Mouse (Mus musculus): Measurements from ENCODE around the gene Plod1. TPM values are rescaled to one million over a fixed set of nuclear protein-coding genes. Genes with fewer than 3 reads are reported as not detected.
A peak's percentile ranks its signal among the peaks of the same experiment; 100 is the strongest.

The Plod1 gene
- total RNA-seq, 2 experiments from 2014 or later, result 10.5 to 22.9 TPM

GRCm38 (mm10) chr4:147938148-147939096, 1.9 kb upstream of the Plod1 start:
- ATAC-seq (ENCODE audit: poor library complexity, severe bottlenecking), result no peak

- no peak for ATAC-seq (ENCODE audit: poor library complexity, severe bottlenecking)
Measured at GRCm38 (mm10) chr4:147937486-147937885, 919 bp upstream of the Plod1 start.

- no peak for ATAC-seq (ENCODE audit: poor library complexity, severe bottlenecking)
Measured at GRCm38 (mm10) chr4:147937021-147937420, 454 bp upstream of the Plod1 start.

DNA sequence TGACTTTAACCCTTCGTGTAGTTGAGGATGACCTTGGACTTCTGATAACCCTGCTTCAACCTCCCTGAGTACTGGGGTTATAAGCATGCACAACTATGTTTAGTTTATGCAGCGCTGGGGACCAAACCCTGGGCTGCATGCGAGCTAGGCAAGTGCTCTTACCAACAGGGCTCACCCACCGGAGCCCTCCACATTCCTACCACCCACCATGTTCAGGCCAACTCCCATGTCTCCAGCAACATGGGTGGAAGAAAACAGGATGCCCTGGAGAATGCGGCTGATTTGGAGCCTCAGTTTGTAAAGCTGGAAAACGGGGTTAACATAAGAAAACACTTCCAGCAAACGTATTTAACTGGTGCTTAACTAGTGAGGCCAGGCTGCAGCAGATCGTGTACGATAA, 663 bp downstream of the Plod1 start:
- no peak for ATAC-seq (ENCODE audit: poor library complexity, severe bottlenecking)

GRCm38 (mm10) chr4:147934611-147935010, 2.0 kb downstream of the Plod1 start:
- ATAC-seq (ENCODE audit: poor library complexity, severe bottlenecking), result no peak

DNA sequence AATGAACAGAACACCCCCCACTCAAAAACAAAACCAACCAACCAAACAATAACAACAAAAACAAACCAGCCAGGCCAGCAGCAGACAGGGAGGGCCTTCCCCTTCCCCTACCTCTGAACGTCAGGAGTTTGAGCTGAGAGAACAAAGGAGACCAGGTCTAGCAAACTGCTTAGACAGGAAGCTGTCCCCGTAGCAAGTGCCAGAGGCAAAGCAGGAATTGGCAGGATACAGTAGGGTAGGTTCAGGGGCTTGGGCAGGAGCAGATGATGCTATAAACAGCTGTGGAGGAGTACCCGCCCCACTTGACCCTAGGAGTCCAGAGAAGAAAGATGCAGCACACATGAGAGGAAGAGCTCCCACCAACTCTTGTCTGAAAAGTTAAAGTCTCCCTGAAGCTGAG, 2.4 kb downstream of the Plod1 start:
- ATAC-seq (ENCODE audit: poor library complexity, severe bottlenecking), result no peak

DNA sequence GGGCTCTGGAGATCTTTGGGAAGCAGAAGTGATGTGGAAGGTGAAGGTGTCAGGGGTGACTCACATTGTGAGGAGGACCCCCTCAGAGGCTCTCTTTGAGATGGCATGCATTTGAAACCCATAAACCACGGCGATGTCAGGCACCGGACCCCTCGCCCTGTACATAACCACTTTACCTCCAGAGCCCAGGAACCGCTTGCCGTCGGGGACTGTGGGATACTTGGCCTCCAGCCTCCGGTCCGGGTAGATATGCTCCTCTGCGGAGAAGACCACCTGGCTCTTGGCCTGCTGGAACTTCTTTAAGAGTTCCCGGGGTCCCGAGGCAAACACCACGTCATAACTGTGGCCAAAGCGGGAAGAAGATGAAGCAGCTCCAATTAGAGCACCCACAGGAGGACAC, 5.6 kb downstream of the Plod1 start:
- no peak for ATAC-seq (ENCODE audit: poor library complexity, severe bottlenecking)

DNA sequence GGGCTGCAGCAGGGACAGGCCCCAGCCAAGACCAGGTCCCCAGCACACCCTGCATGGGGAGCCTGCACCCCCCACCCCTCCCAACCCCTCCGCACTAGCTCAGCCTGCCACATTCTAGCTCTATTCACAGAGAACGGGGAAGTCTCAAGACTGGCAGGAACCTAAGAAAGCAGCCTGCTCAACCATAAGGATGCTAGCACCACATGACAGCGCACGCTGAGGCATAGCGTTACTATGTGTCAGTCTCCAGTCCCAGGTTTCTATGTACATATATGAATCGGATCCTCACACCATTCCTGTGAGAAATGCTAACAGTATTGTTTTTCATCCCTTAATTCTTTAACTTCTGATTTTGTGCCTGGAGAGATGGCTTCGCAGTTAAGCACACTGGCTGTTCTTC, 8.0 kb downstream of the Plod1 start:
- no peak for ATAC-seq (ENCODE audit: poor library complexity, severe bottlenecking)

DNA sequence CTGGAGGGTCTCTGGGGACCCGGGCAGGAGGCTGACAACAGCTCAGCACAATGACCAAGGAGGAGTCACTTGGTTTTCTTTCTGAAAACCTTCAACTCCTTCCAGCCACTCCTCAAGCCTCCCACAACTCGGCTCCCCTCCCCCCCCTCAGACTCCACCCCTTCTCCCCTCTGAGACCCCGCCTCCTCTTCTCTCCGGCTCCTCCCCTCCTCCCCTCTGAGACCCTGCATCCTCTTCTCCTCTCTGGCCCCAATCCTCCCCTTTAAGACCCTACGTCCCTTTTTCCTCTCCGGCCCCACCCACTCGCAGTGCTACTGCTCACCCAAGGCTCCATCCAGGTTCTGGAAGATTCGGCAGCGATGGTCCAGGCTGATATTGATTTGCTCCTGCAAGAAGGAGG, 8.4 kb downstream of the Plod1 start:
- ATAC-seq (ENCODE audit: poor library complexity, severe bottlenecking), result no peak

DNA sequence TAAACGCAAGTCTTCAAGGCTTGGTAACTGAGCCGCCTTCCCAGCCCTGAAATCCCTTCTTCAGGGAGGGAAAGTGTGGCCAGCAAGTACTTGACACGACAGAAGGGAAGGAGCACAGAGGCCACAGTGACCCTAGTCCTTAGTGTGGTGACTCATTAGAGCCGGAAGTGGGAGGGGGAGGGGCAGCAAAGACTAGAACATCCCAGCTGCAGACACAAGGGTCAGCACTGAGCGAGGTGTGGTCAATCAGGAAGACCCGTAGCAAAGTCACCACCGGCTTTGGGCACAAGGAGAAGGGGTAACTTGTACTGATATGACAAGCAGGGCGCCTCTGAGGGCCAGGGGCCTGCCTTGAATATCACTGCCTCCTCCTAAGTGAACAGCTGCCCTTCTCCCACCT, 8.9 kb downstream of the Plod1 start:
- ATAC-seq (ENCODE audit: poor library complexity, severe bottlenecking), result peak; percentile 76

GRCm38 (mm10) chr4:147922341-147922740, 14.2 kb downstream of the Plod1 start:
- ATAC-seq (ENCODE audit: poor library complexity, severe bottlenecking), result peak; percentile 36; the same call in 1 of the 2 replicates

- no peak for ATAC-seq (ENCODE audit: poor library complexity, severe bottlenecking)
Measured at GRCm38 (mm10) chr4:147920973-147921372, 15.6 kb downstream of the Plod1 start.

- ATAC-seq (ENCODE audit: poor library complexity, severe bottlenecking), result peak; percentile 85
Measured at GRCm38 (mm10) chr4:147918459-147919121, 18.0 kb downstream of the Plod1 start.

GRCm38 (mm10) chr4:147909486-147909885, 27.1 kb downstream of the Plod1 start:
- no peak for ATAC-seq (ENCODE audit: poor library complexity, severe bottlenecking)

DNA sequence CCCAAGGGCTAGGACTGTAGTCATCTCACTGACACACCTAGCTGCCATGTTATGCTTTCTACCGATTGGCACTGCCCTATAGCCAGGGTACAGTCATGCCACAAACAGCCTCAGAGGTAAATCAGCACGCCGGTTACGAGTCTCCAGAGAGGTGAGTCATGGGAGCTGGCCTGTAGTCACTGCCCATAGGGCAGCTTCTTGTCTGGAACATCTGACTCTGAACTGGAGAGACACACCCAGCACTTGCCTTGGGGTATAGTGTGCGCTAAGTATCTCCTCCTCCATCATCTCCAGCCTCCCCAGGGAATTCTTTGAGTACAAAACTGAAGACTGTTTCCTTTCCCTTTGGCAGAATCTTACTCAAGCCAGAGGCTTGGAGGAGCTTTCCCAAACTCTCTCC, 30.3 kb downstream of the Plod1 start:
- no peak for ATAC-seq (ENCODE audit: poor library complexity, severe bottlenecking)

GRCm38 (mm10) chr4:147905090-147905659, 31.4 kb downstream of the Plod1 start:
- peak; percentile 37 for ATAC-seq (ENCODE audit: poor library complexity, severe bottlenecking)

DNA sequence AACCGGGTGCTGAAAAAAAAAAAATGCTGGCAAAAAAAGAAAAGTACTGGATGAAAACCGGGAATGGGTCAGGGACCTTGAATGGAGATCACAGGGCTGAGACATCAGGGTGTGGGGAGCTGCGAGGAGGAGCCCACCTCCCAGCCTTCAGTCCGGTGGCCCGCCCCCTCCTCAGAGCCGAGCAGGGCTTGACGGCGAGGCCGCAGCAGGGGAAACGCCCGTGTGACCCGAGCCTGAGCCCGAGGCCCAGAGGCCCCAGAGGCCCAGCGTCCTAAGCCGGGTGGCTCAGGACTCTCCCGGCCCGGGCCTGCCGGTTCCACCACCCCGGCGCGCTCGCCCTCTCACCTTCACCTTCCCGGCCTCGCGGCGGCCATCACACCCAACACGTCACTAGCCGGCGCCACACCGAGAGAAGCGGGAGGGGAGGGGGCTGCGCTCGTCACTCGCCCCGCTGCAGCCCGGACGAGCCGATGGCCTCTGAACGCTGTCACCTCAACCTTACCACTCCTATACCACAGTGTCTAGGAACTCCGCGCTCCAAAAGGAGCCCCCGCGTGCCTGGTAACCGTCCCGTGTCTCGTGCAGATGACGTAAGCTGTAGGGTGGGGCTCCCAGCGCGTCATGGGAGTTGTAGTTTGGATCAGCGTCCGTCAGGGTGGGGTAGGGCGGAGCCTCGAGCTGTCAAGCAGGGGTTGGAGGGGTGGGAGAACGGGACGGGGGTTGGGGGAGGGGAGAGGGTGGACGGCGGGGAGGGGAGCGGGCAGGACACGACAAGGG, 32.1 kb downstream of the Plod1 start, which contains the start of gene Mfn2:
Gene Mfn2 (minus strand): TSS at position 392 of the 777 bp plus-strand sequence.
- peak; percentile 91 for ATAC-seq (ENCODE audit: poor library complexity, severe bottlenecking)

GRCm38 (mm10) chr4:147903601-147904000, 33.0 kb downstream of the Plod1 start:
- ATAC-seq (ENCODE audit: poor library complexity, severe bottlenecking), result peak; percentile 16

DNA sequence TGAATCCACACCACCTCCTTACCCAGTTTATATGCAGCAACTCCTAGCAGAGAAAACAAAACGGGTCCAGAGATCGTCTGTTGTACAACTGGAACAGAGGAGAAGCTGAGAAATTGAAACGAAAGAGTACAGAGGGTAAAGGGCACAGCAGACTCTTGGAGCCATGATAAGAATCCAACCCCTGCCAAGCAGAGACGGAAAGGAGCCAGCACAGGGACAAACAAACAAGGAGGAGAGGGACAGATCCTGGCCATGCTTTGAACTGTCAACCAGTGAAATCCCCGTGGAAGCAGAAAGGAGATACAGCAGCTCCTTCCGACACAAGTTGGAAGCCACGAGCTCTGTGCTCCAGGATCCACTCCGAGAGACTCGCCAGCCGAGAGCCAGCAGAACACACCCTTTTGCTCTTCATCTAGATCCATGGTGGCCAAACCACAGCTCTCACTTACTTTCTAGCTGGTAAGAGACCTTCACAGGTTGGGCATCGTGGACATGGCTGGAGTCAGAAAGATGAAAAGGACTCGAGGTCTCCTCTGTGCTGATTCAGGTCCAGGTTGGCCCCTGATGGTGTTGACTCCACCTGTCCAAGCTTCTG, 33.6 kb downstream of the Plod1 start:
- no peak for ATAC-seq (ENCODE audit: poor library complexity, severe bottlenecking)

DNA sequence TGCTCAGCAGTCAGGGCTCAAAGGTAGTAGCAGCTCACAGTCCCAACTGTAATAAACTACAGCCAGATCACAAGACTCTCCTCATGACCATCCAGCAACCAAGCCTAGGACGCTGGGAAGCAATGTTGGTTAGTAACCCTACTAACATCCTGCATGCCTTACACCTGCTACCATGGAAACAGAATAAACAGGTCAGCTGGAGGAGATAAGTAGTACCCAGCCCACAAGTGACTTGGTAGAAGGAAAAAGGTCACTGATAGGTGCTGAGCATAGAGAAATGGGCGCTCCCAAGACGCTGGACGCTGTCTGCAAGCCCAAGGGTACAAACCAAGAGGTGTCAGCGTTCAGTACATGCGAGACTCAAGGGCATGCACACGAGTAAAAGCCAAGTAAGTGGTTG, 36.1 kb downstream of the Plod1 start:
- ATAC-seq (ENCODE audit: poor library complexity, severe bottlenecking), result no peak

All from megakaryocyte, adult 5-6 weeks (primary cell).